Mouse (Mus musculus): ENCODE data around the gene Susd3. TPM values are rescaled to one million over a fixed set of nuclear protein-coding genes. Genes with fewer than 3 reads are reported as not detected.

Susd3 gene
- polyA plus RNA-seq, 1 experiment from 2014 or later = 44.8 TPM

- Histone ChIP-seq H3K9me3 (replicated peaks; ENCODE audit: low read length) (no peaks in the 10 kb centered on the region), H3K27ac (peak overlapping the region; percentile 90), H3K4me2 (ENCODE audit: low read length) (peak overlapping the region; percentile 95), H3K4me1 (replicated peaks; ENCODE audit: insufficient read depth, low read length) (peaks cover 45% of the 10 kb centered on the region), H3K36me3 (ENCODE audit: insufficient read depth, low read length) (no peaks in the 10 kb centered on the region), H3K27me3 (ENCODE audit: insufficient read depth, low read length) (no peaks in the 10 kb centered on the region), H3K9ac (ENCODE audit: low read depth, low read length) (peak overlapping the region; percentile 73), H3K4me3 (replicated peaks; ENCODE audit: low read depth, low read length) (peak overlapping the region; percentile 75)
- no peak for TF ChIP-seq CTCF (IDR thresholded peaks at IDR 0.05; ENCODE audit: low read depth)
- 26% methylated on average over 15 of the region's 15 CpGs for WGBS
- DNase-seq (ENCODE audit: low spot score) (no peak), ATAC-seq (replicated peaks; ENCODE audit: low FRiP score, low read depth) (0 out of 2 replicates have a peak, but pooled peaks have one; percentile 2)
These were observed 60.1 kb downstream of the Susd3 start for GRCm38 (mm10) chr13:49188219-49188965.

- Histone ChIP-seq H3K36me3 (ENCODE audit: insufficient read depth, low read length) (no peaks in the 10 kb centered on the region), H3K27ac (peak within 1 kb of the TSS; percentile 90), H3K4me2 (ENCODE audit: low read length) (peak within 1 kb of the TSS; percentile 95), H3K4me3 (replicated peaks; ENCODE audit: low read depth, low read length) (peak within 1 kb of the TSS; percentile 75), H3K27me3 (ENCODE audit: insufficient read depth, low read length) (no peaks in the 10 kb centered on the region), H3K4me1 (replicated peaks; ENCODE audit: insufficient read depth, low read length) (peaks cover 45% of the 10 kb centered on the region), H3K9me3 (replicated peaks; ENCODE audit: low read length) (no peaks in the 10 kb centered on the region), H3K9ac (ENCODE audit: low read depth, low read length) (peak within 1 kb of the TSS; percentile 73)
- WGBS = under 1% methylated on average over 64 of the region's 87 CpGs
- TF ChIP-seq CTCF (IDR thresholded peaks at IDR 0.05; ENCODE audit: low read depth) = no peak
- ATAC-seq (replicated peaks; ENCODE audit: low FRiP score, low read depth) (peak; percentile 88), DNase-seq (ENCODE audit: low spot score) (peak; percentile 87)
These were observed 61.0 kb downstream of the Susd3 start, which contains the start of gene Ninj1 for GRCm38 (mm10) chr13:49187288-49188218. Gene Ninj1 (plus strand): TSS chr13:49187485.

- H3K27me3 ChIP-seq (ENCODE audit: insufficient read depth, low read length) = no peaks in the 10 kb centered on the region
- TF ChIP-seq CTCF (IDR thresholded peaks at IDR 0.05; ENCODE audit: low read depth) = no peak
- H3K9me3 ChIP-seq (replicated peaks; ENCODE audit: low read length) = no peaks in the 10 kb centered on the region
- no peak overlapping the region; the same call in 1 of the 2 replicates for H3K4me3 ChIP-seq (replicated peaks; ENCODE audit: low read depth, low read length)
- DNase-seq (ENCODE audit: low spot score) (no peak), ATAC-seq (replicated peaks; ENCODE audit: low FRiP score, low read depth) (peak; percentile 4; the same call in 1 of the 2 replicates)
- 16% methylated on average over 11 of the region's 11 CpGs for WGBS
- peak overlapping the region; percentile 95 for H3K4me2 ChIP-seq (ENCODE audit: low read length)
- peak overlapping the region; percentile 65 for H3K27ac ChIP-seq
- peak overlapping the region; percentile 73 for H3K9ac ChIP-seq (ENCODE audit: low read depth, low read length)
- peaks cover 44% of the 10 kb centered on the region for H3K4me1 ChIP-seq (replicated peaks; ENCODE audit: insufficient read depth, low read length)
- H3K36me3 ChIP-seq (ENCODE audit: insufficient read depth, low read length) = no peaks in the 10 kb centered on the region
These were observed 61.7 kb downstream of the Susd3 start for GRCm38 (mm10) chr13:49186798-49187287.

- DNase-seq (ENCODE audit: low spot score) (no peak), ATAC-seq (replicated peaks; ENCODE audit: low FRiP score, low read depth) (no peak)
These were observed 64.9 kb downstream of the Susd3 start for GRCm38 (mm10) chr13:49183646-49184045.

GRCm38 (mm10) chr13:49183161-49183560 lies 65.3 kb downstream of the Susd3 start:
- Histone ChIP-seq H3K27me3 (ENCODE audit: insufficient read depth, low read length) (no peaks in the 10 kb centered on the region), H3K4me1 (replicated peaks; ENCODE audit: insufficient read depth, low read length) (peaks cover 10% of the 10 kb centered on the region; the same call in 1 of the 2 replicates), H3K27ac (no peak overlapping the region), H3K9ac (ENCODE audit: low read depth, low read length) (no peak overlapping the region), H3K4me2 (ENCODE audit: low read length) (no peak overlapping the region), H3K36me3 (ENCODE audit: insufficient read depth, low read length) (no peaks in the 10 kb centered on the region), H3K4me3 (replicated peaks; ENCODE audit: low read depth, low read length) (no peak overlapping the region), H3K9me3 (replicated peaks; ENCODE audit: low read length) (no peaks in the 10 kb centered on the region)
- TF ChIP-seq CTCF (IDR thresholded peaks at IDR 0.05; ENCODE audit: low read depth) = no peak
- DNase-seq (ENCODE audit: low spot score) (no peak), ATAC-seq (replicated peaks; ENCODE audit: low FRiP score, low read depth) (no peak)
- WGBS = 71% methylated on average over 5 of the region's 5 CpGs

More at GRCm38 (mm10) chr13:49183646-49184045, 64.9 kb downstream of the Susd3 start:
- H3K27ac ChIP-seq = no peak overlapping the region
- WGBS = 44% methylated on average over 5 of the region's 5 CpGs
- H3K9ac ChIP-seq (ENCODE audit: low read depth, low read length) = no peak overlapping the region
- H3K4me3 ChIP-seq (replicated peaks; ENCODE audit: low read depth, low read length) = no peak overlapping the region
- no peaks in the 10 kb centered on the region for H3K36me3 ChIP-seq (ENCODE audit: insufficient read depth, low read length)
- TF ChIP-seq CTCF (IDR thresholded peaks at IDR 0.05; ENCODE audit: low read depth) = no peak
- H3K9me3 ChIP-seq (replicated peaks; ENCODE audit: low read length) = no peaks in the 10 kb centered on the region
- no peaks in the 10 kb centered on the region for H3K27me3 ChIP-seq (ENCODE audit: insufficient read depth, low read length)
- H3K4me1 ChIP-seq (replicated peaks; ENCODE audit: insufficient read depth, low read length) = peaks cover 15% of the 10 kb centered on the region
- no peak overlapping the region for H3K4me2 ChIP-seq (ENCODE audit: low read length)
